Mouse (Mus musculus) thymus, adult 2 months (tissue): ENCODE measurements around the gene Bub1b. TPM values are rescaled to one million over a fixed set of nuclear protein-coding genes. Genes with fewer than 3 reads are reported as not detected.

Experiments used
- DNase-seq: peaks from one replicate; pipeline ENCODE4 v3.0.0; 2021
- H3K27ac ChIP-seq: fragments of 200-500 bp; 2 replicates; pipeline ENCODE4 v1.5.1; 2012; ENCODE audit warnings: low read length, control low read depth; ENCODE audit not compliant: control insufficient read depth, insufficient read depth
- H3K27me3 ChIP-seq: fragments of 200-500 bp; 2 replicates; pipeline ENCODE4 v1.6.1; 2012; ENCODE audit warnings: mild to moderate bottlenecking, low read length, moderate library complexity, mixed read lengths; ENCODE audit not compliant: control insufficient read depth, insufficient read depth
- H3K36me3 ChIP-seq: fragments of 200-500 bp; 2 replicates; pipeline ENCODE4 v1.6.1; 2012; ENCODE audit warnings: mild to moderate bottlenecking, low read length, moderate library complexity; ENCODE audit not compliant: control insufficient read depth, insufficient read depth
- H3K4me1 ChIP-seq: fragments of 200-500 bp; replicated peaks from 2 replicates; pipeline ENCODE4 v1.6.1; 2012; ENCODE audit warnings: low read length; ENCODE audit not compliant: control insufficient read depth, insufficient read depth
- H3K4me3 ChIP-seq: fragments of 200-500 bp; 2 replicates; pipeline ENCODE4 v1.5.1; 2012; ENCODE audit warnings: mild to moderate bottlenecking, low read length, control low read depth, moderate library complexity; ENCODE audit not compliant: control insufficient read depth, insufficient read depth
- CTCF ChIP-seq: fragments of 200-500 bp; IDR thresholded peaks from 2 replicates; pipeline ENCODE4 v1.5.1; 2012; ENCODE audit warnings: mild to moderate bottlenecking, control low read depth, low read length, moderate library complexity, borderline replicate concordance; ENCODE audit not compliant: control insufficient read depth, poor library complexity, insufficient read depth; ENCODE audit errors: extremely low read depth
- POLR2A ChIP-seq: fragments of 200-500 bp; IDR thresholded peaks from 2 replicates; pipeline ENCODE4 v1.6.1; 2012; ENCODE audit warnings: mild to moderate bottlenecking, low read length, control low read depth, moderate library complexity; ENCODE audit not compliant: control insufficient read depth, poor library complexity, insufficient read depth; ENCODE audit errors: extremely low read depth
- WGBS: fragments of 180-500 bp; shearing (Covaris S2); methylation state at CpG from one replicate; pipeline ENCODE4 v1.1.7; 2018; 5-methylcytosine and 5-hydroxymethylcytosine counted together
- polyA plus RNA-seq: library from polyadenylated mRNA; depleted of rRNA; stranded (reverse); fragments of >200 nt; gene quantifications from 2 replicates; pipeline ENCODE4 v1.2.3, GENCODE M21; 2012; rRNA removed

The Bub1b gene
- polyA plus RNA-seq, 1 experiment, result 42.0 TPM

DNA sequence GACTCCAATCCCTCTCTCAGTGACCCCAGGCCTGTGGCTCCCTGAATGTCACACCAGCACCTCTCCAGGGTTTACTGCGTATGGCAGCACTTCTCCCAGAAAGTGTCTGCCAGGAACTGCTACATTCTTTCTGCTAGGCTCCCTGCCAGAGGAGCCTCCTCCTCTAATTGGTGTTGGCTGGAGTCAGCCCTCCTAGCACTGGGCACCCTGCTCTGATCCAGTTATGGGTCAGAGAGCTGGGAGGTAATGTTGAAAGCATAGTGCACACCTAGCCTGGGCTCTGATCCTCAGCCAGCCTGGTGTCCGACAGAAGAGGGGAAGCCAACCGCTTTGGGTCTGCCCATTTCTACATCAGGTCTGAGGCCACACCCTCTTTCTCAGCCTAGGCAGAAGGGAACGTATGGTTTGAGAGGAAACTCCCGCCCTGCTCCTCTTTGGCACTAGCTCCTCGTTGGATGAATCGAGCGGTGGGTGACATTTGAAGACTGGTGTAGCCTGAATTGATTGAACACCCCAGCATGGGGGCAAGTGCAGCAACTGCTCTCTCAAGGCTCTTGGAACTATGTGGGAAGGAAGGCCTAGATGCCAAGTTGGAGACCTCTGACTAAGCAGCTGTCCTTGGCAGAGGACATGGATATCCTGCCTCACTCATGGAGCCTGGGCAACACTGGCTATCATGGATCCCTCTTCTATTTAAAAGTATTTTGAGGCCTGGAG is 84.7 kb downstream of the Bub1b start:
- Histone ChIP-seq H3K27ac (no peak overlapping the region), H3K4me1 (no peaks in the 10 kb centered on the region), H3K27me3 (peaks cover 6% of the 10 kb centered on the region; the same call in 1 of the 2 replicates), H3K4me3 (no peak overlapping the region), H3K36me3 (no peaks in the 10 kb centered on the region)
- 86% methylated on average over 8 of the region's 8 CpGs for WGBS
- TF ChIP-seq CTCF (no peak), POLR2A (no peak)
- no peak for DNase-seq

DNA sequence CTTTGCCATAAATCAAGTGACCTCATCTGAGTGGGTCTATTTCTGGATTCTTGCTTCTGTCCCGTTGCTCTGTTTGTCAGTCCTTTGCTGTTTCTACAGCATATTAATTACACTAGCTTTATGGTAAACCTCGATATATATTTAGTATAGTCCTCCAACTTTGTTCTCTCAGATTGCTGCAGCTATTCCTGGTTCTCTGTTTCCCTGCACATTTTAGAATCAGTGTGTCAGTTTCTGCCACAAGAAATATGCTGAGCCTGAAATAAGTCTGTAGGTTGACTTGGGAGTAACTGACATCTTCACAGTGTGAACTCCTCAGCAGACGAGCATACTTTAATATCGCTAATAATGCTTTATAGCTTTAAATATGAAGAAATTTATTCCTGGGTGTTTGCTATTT is 87.1 kb downstream of the Bub1b start:
- Histone ChIP-seq H3K27me3 (no peaks in the 10 kb centered on the region), H3K4me1 (no peaks in the 10 kb centered on the region), H3K4me3 (no peak overlapping the region), H3K27ac (no peak overlapping the region), H3K36me3 (no peaks in the 10 kb centered on the region)
- TF ChIP-seq CTCF (no peak), POLR2A (no peak)
- no peak for DNase-seq
- 86% methylated on average over 4 of the region's 4 CpGs for WGBS

DNA sequence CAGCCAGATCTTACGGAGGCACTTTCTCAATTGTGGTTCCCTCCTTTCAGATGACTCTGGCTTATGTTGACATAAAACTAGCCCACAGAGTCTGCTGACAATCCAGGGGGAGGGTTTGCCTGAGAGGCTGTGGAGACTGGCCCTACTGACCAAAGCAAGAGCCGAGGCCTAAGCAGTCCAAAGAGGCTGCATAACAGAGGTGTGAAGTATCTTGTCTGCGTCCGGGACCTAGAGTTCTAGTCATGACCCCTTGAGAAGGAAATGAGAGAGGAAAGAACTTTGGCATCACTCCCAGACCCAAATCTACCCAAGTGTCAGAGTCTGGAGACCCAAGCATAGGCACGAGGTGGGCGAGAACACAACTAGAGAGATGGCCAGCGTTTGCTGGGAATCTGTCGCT is 88.7 kb downstream of the Bub1b start:
- no peak overlapping the region for H3K4me3 ChIP-seq
- no peaks in the 10 kb centered on the region for H3K27me3 ChIP-seq
- H3K27ac ChIP-seq, result no peak overlapping the region
- TF ChIP-seq POLR2A (no peak), CTCF (no peak)
- WGBS, result 77% methylated on average over 8 of the region's 8 CpGs
- no peak for DNase-seq
- H3K36me3 ChIP-seq, result no peaks in the 10 kb centered on the region
- no peaks in the 10 kb centered on the region for H3K4me1 ChIP-seq

DNA sequence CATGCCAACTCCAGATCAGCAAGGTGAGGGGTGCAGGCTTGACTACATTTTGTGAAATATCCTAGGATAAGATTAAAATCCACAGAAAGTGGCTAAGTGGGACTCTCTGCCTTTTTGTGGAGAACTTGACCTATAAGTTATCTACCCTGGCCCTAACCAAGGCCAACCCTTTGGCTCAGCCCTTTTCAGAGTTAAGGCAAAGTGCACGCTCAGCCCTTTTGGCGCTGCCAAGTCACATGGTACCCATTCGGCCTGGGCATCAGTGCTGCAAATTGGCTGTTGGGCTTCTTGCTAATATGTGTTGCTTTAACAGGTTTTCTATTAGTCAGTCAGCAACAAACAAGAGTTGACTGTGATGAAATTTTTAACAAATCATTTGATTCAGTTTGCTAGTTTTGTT is 89.8 kb downstream of the Bub1b start:
- WGBS, result 93% methylated on average over 3 of the region's 3 CpGs
- Histone ChIP-seq H3K36me3 (no peaks in the 10 kb centered on the region), H3K4me1 (no peaks in the 10 kb centered on the region), H3K27ac (no peak overlapping the region), H3K4me3 (no peak overlapping the region), H3K27me3 (no peaks in the 10 kb centered on the region)
- TF ChIP-seq CTCF (no peak), POLR2A (no peak)
- no peak for DNase-seq

DNA sequence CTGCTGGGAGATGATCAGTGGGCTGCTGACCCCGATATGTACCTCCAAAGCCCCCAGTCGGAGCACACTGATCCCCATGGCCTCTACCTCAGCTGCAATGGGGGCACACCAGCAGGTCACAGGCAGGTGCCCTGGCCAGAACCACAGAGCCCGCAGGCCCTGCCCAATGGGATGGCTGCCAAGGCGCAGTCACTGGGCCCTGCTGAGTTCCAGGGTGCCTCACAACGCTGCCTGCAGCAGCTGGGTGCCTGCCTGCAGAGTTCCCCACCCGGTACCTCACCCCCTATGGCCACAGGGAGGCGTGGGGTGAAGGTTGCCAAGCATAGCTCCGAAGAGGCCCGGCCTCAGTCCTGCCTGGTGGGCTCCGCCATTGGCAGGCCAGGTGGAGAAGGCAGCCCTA is 91.9 kb downstream of the Bub1b start:
- Histone ChIP-seq H3K27me3 (no peaks in the 10 kb centered on the region), H3K27ac (no peak overlapping the region), H3K36me3 (no peaks in the 10 kb centered on the region), H3K4me1 (no peaks in the 10 kb centered on the region), H3K4me3 (no peak overlapping the region)
- TF ChIP-seq POLR2A (no peak), CTCF (no peak)
- 83% methylated on average over 10 of the region's 10 CpGs for WGBS
- no peak for DNase-seq

Other genes starting within 250 kb of the Bub1b start
- 0.30 and 0.55 TPM in 2 replicates for gene Gpr176, start 224.8 kb upstream of the Bub1b start, polyA plus RNA-seq
- gene Eif2ak4, start 209.6 kb upstream of the Bub1b start, polyA plus RNA-seq, result 8.8 and 9.0 TPM in 2 replicates
- gene Srp14, start 118.5 kb upstream of the Bub1b start, polyA plus RNA-seq, result 59.9 and 82.7 TPM in 2 replicates
- 67.3 and 80.9 TPM in 2 replicates for gene Bmf, start 48.5 kb upstream of the Bub1b start, polyA plus RNA-seq
- gene Pak6, start 65.1 kb downstream of the Bub1b start, polyA plus RNA-seq, result 4.3 and 4.7 TPM in 2 replicates
- 0.20 and 0.27 TPM in 2 replicates for gene Ankrd63, start 105.8 kb downstream of the Bub1b start, polyA plus RNA-seq
- gene Plcb2, start 130.2 kb downstream of the Bub1b start, polyA plus RNA-seq, result 79.9 and 94.4 TPM in 2 replicates
- gene Inafm2, start 147.5 kb downstream of the Bub1b start, polyA plus RNA-seq, result 18.9 and 25.7 TPM in 2 replicates
- gene Ccdc9b, start 164.4 kb downstream of the Bub1b start, polyA plus RNA-seq, result 1.2 and 1.8 TPM in 2 replicates
- gene Phgr1, start 174.6 kb downstream of the Bub1b start, polyA plus RNA-seq, result 3.3 and 4.9 TPM in 2 replicates
- gene Disp2, start 181.5 kb downstream of the Bub1b start, polyA plus RNA-seq, result 0.36 and 0.41 TPM in 2 replicates
- gene Knstrn, start 215.8 kb downstream of the Bub1b start, polyA plus RNA-seq, result 19.4 and 22.8 TPM in 2 replicates